Mouse (Mus musculus): ENCODE measurements at regions not wholly inside any gene's neighbourhood (a gene's known extent, or its start where the extent isn't known, plus 50 kb on each side); places are given as distances from the start of the nearest gene placed in this dataset.

DNA sequence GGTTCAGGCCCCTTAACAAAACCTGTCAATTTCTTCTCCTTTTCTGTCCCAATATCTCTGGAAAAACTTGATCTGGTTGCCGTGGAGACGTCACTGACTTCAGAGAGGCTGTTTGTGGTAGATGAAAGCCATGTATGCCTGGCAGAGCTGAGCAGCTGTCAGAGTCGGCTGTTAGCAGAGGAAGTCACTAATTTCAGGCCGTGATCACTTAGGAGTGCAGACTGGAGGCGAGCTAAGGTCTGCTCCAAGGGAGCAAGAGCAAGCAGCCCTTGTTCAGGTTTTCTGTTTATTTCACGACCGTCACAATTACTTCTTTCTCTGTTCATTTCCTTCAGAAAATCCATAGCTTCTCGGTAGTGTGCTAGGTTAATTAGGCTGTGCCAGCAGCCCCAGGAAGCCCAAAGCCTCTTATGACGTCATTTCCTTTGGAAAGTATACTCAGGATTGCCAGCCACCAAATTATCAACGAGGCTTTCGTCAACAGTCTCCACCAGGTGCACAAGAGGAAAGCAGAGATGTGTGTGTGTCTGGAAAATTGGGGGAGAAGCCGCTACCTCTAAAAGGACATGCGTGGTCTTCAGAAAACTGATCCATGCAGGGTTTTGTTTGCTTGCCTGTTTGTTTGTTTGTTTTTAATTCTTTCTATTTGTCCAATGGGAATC lies 161.2 kb downstream of the Qrsl1 start:
- Histone ChIP-seq H3K27ac (replicated peaks; ENCODE audit: insufficient read depth, low read depth, low read length) (no peak overlapping the region), H3K4me1 (ENCODE audit: control insufficient read depth, insufficient read depth, low read length) (0 out of 2 replicates have a peak, but pooled peaks cover 8% of the 10 kb centered on the region), H3K4me3 (ENCODE audit: insufficient read depth, low read depth, low read length) (no peak overlapping the region), H3K27me3 (ENCODE audit: control insufficient read depth, insufficient read depth, low read length) (no peaks in the 10 kb centered on the region), H3K79me2 (ENCODE audit: control insufficient read depth, insufficient read depth, low read length) (no peaks in the 10 kb centered on the region), H3K36me3 (ENCODE audit: control insufficient read depth, insufficient read depth, low read length) (no peaks in the 10 kb centered on the region), H3K9ac (ENCODE audit: low read depth, low read length) (no peak overlapping the region)
- DNase-seq (ENCODE audit: extremely low read depth, low read depth, low spot score): peak; percentile 22
- WGBS: 62% methylated on average over 13 of the region's 13 CpGs
- TF ChIP-seq POLR2A (IDR thresholded peaks at IDR 0.05; ENCODE audit: extremely low read depth, insufficient read depth, low read length) (no peak), CTCF (IDR thresholded peaks at IDR 0.05; ENCODE audit: low read depth, low read length) (no peak)

- no peak for DNase-seq (ENCODE audit: extremely low read depth, low read depth, low spot score)
- Histone ChIP-seq H3K27me3 (ENCODE audit: control insufficient read depth, insufficient read depth, low read length) (no peaks in the 10 kb centered on the region), H3K4me3 (ENCODE audit: insufficient read depth, low read depth, low read length) (no peak overlapping the region), H3K9ac (ENCODE audit: low read depth, low read length) (no peak overlapping the region), H3K27ac (replicated peaks; ENCODE audit: insufficient read depth, low read depth, low read length) (no peak overlapping the region), H3K36me3 (ENCODE audit: control insufficient read depth, insufficient read depth, low read length) (no peaks in the 10 kb centered on the region), H3K79me2 (ENCODE audit: control insufficient read depth, insufficient read depth, low read length) (no peaks in the 10 kb centered on the region), H3K4me1 (ENCODE audit: control insufficient read depth, insufficient read depth, low read length) (0 out of 2 replicates have a peak, but pooled peaks cover 8% of the 10 kb centered on the region)
- TF ChIP-seq POLR2A (IDR thresholded peaks at IDR 0.05; ENCODE audit: extremely low read depth, insufficient read depth, low read length): no peak
- no peak for TF ChIP-seq CTCF (IDR thresholded peaks at IDR 0.05; ENCODE audit: low read depth, low read length)
- 82% methylated on average over 18 of the region's 18 CpGs for WGBS
These were observed 160.0 kb downstream of the Qrsl1 start for GRCm38 (mm10) chr10:43741361-43742084.

DNA sequence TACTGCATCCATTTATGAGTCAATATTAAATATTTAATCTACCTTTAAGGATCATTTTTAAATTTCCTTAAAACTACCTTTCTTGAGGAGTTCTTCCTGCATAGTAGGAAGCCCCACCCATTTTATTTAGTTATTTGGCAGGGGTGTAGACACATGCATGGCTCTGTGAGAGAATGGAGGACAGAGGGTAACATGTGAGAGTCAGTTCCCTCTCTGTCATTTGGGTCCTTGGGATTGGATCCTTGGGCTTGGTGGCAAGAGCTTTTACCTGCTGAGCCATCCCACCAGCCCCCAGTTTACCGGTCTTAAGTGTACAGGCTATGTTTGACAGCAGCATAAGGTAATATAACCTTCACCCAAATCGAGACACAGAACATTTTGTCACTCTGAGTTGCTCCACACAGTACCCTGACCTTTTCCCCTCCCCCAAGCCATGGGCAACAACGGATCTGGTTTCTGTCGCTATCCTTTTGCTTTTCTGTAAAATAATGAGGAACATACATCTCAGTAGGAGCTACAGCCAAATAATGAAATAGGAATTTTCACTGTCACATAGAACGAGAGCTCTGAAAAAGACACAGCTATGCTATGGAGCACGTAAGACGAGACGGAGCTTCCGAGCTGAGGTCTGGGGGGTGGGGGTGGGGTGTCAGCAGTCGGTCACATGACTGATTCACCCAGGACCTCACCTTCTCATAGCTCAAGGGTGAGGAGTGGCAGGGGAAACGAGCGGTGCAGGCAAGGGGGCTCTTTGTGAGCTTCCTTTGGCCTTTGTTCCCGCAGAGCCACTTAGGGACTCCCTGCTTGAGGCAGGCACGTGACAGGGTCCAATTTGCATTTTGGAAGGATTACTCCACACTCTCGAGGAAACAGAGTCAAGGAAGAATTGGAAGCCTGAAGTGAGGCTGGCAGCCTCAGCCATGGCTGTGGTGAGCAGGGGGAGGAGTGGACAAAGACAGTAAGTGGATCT lies 159.2 kb downstream of the Qrsl1 start:
- peak overlapping the region; percentile 45 for H3K27ac ChIP-seq (replicated peaks; ENCODE audit: insufficient read depth, low read depth, low read length)

GRCm38 (mm10) chr10:43743188-43744120 lies 158.1 kb downstream of the Qrsl1 start:
- 93% methylated on average over 7 of the region's 7 CpGs for WGBS
- Histone ChIP-seq H3K36me3 (ENCODE audit: control insufficient read depth, insufficient read depth, low read length) (no peaks in the 10 kb centered on the region), H3K4me3 (ENCODE audit: insufficient read depth, low read depth, low read length) (no peak overlapping the region), H3K27me3 (ENCODE audit: control insufficient read depth, insufficient read depth, low read length) (no peaks in the 10 kb centered on the region), H3K79me2 (ENCODE audit: control insufficient read depth, insufficient read depth, low read length) (no peaks in the 10 kb centered on the region), H3K9ac (ENCODE audit: low read depth, low read length) (no peak overlapping the region), H3K4me1 (ENCODE audit: control insufficient read depth, insufficient read depth, low read length) (0 out of 2 replicates have a peak, but pooled peaks cover 8% of the 10 kb centered on the region), H3K27ac (replicated peaks; ENCODE audit: insufficient read depth, low read depth, low read length) (no peak overlapping the region)
- DNase-seq (ENCODE audit: extremely low read depth, low read depth, low spot score): no peak
- TF ChIP-seq CTCF (IDR thresholded peaks at IDR 0.05; ENCODE audit: low read depth, low read length) (no peak), POLR2A (IDR thresholded peaks at IDR 0.05; ENCODE audit: extremely low read depth, insufficient read depth, low read length) (no peak)

More for the DNA sequence above, 159.2 kb downstream of the Qrsl1 start:
- no peak for TF ChIP-seq POLR2A (IDR thresholded peaks at IDR 0.05; ENCODE audit: extremely low read depth, insufficient read depth, low read length)
- TF ChIP-seq CTCF (IDR thresholded peaks at IDR 0.05; ENCODE audit: low read depth, low read length): no peak
- H3K9ac ChIP-seq (ENCODE audit: low read depth, low read length): peak overlapping the region; percentile 59; the same call in 1 of the 2 replicates
- H3K79me2 ChIP-seq (ENCODE audit: control insufficient read depth, insufficient read depth, low read length): no peaks in the 10 kb centered on the region
- H3K4me3 ChIP-seq (ENCODE audit: insufficient read depth, low read depth, low read length): peak overlapping the region; percentile 44
- no peaks in the 10 kb centered on the region for H3K36me3 ChIP-seq (ENCODE audit: control insufficient read depth, insufficient read depth, low read length)
- WGBS: 9% methylated on average over 15 of the region's 15 CpGs
- no peaks in the 10 kb centered on the region for H3K27me3 ChIP-seq (ENCODE audit: control insufficient read depth, insufficient read depth, low read length)
- DNase-seq (ENCODE audit: extremely low read depth, low read depth, low spot score): peak; percentile 80
- H3K4me1 ChIP-seq (ENCODE audit: control insufficient read depth, insufficient read depth, low read length): 0 out of 2 replicates have a peak, but pooled peaks cover 8% of the 10 kb centered on the region
